Mouse (Mus musculus) ES-E14 (cell line): ENCODE results near the gene Plpp7. TPM values are rescaled to one million over a fixed set of nuclear protein-coding genes. Genes with fewer than 3 reads are reported as not detected.

ENCODE experiments used
- DNase-seq: peaks from one replicate; pipeline ENCODE4 v3.0.0-alpha.2; 2013; ENCODE audit warnings: low read depth, low spot score
- H3K27ac ChIP-seq: 2 replicates; pipeline ENCODE4 v1.5.1; 2012; ENCODE audit warnings: low read depth, mild to moderate bottlenecking, low read length, moderate library complexity, mixed read lengths; ENCODE audit not compliant: poor library complexity, insufficient read depth, severe bottlenecking
- H3K36me3 ChIP-seq: 2 replicates; pipeline ENCODE4 v1.6.1; 2012; ENCODE audit warnings: mild to moderate bottlenecking, low read length, moderate library complexity, mixed read lengths; ENCODE audit not compliant: control insufficient read depth, poor library complexity, insufficient read depth, severe bottlenecking
- H3K4me1 ChIP-seq, 2 experiments: fragments of 150-350 bp in 1 of 2; sonication (generic) in 1 of 2; 2 replicates each; pipeline ENCODE4 v1.6.1; 2012; ENCODE audit warnings: low read length in 2 of 2, mild to moderate bottlenecking in 1 of 2, mixed read lengths in 1 of 2; ENCODE audit not compliant: control insufficient read depth in 2 of 2, insufficient read depth in 2 of 2, poor library complexity in 1 of 2
- H3K4me3 ChIP-seq, 2 experiments: fragments of 150-350 bp in 1 of 2; sonication (generic) in 1 of 2; 2 replicates each; pipeline ENCODE4 v1.5.1; 2012; ENCODE audit warnings: low read length in 2 of 2, low read depth in 1 of 2, mild to moderate bottlenecking in 1 of 2, mixed read lengths in 1 of 2; ENCODE audit not compliant: insufficient read depth in 1 of 2, poor library complexity in 1 of 2, severe bottlenecking in 1 of 2
- H3K9ac ChIP-seq: 2 replicates; pipeline ENCODE4 v1.6.1; 2012; ENCODE audit warnings: low read depth, mild to moderate bottlenecking, low read length, mixed read lengths; ENCODE audit not compliant: poor library complexity, insufficient read depth, severe bottlenecking
- H3K9me3 ChIP-seq: fragments of 150-350 bp; sonication (generic); 2 replicates; pipeline ENCODE4 v1.6.1; 2012; ENCODE audit warnings: low read depth, mild to moderate bottlenecking, low read length; ENCODE audit not compliant: control insufficient read depth, insufficient read depth
- CHD2 ChIP-seq: IDR thresholded peaks from 2 replicates; pipeline ENCODE4 v1.6.1; 2014; ENCODE audit warnings: mild to moderate bottlenecking, low read depth, low read length, inconsistent platforms
- HCFC1 ChIP-seq: IDR thresholded peaks from 2 replicates; pipeline ENCODE4 v1.6.1; 2012; ENCODE audit warnings: low read length, inconsistent platforms, borderline replicate concordance; ENCODE audit not compliant: insufficient read depth
- MAFK ChIP-seq: IDR thresholded peaks from 2 replicates; pipeline ENCODE4 v1.6.1; 2014; ENCODE audit warnings: mild to moderate bottlenecking, low read depth, low read length, inconsistent platforms; ENCODE audit not compliant: insufficient read depth
- ZC3H11A ChIP-seq: IDR thresholded peaks from 2 replicates; pipeline ENCODE4 v1.6.1; 2012; ENCODE audit warnings: low read depth, mild to moderate bottlenecking, inconsistent platforms, low read length, borderline replicate concordance
- ZNF384 ChIP-seq: IDR thresholded peaks from 2 replicates; pipeline ENCODE4 v1.6.1; 2012; ENCODE audit warnings: low read depth, low read length, inconsistent platforms
- in situ Hi-C, 2 experiments: fragments of 600-800 bp; cut with MboI; formaldehyde crosslinking; loops; one replicate each; pipeline ENCODE4 v1.15.1; 2025; ENCODE audit warnings: low sequenced_read_pairs in 2 of 2, inconsistent platforms in 1 of 2; ENCODE audit not compliant: unreplicated experiment in 2 of 2
- total RNA-seq: library from RNA; depleted of rRNA; stranded (reverse); fragments of 300-350 nt; gene quantifications from 2 replicates; pipeline ENCODE4 v1.2.3, GENCODE M21; 2012

Plpp7 gene
- total RNA-seq, 1 experiment = 1.4 TPM

DNA sequence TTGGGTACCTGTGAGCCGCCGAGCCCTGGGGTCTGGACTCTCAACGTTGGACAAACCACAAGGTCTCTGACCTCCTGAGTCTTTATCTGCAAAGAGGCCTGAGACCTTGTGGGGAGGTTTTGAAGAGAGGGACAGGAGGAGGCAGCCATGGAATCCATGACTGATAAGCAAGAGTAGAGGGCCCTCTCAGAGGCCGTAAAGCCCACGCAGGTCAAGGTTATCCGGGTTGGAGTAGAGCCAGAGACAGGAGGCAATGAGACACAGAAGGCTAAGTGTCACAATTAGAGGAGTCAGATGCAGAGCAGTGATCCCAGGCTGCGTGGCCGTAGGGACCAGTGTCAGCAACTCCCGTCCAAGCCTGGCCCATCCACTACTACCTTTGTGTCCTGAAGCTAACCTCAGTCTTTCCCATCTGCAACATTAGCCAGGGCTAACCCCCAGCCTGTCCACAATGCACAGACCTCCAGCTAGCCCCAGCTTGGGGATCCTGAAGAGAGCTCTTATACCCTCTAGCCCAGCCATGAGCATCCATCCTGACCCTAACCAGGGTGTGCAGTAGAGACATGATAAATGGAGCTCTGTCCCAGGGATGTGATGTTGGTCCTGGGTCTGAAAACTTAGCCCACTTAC lies 36.0 kb downstream of the Plpp7 start:
- Histone ChIP-seq H3K9ac (no peak overlapping the region), H3K36me3 (no peaks in the 10 kb centered on the region), H3K27ac (no peak overlapping the region), H3K4me3 (no peak overlapping the region), H3K4me1 (peaks cover 0 to 5% of the 10 kb centered on the region in 2 experiments; a peak in 1 of 4 replicates), H3K9me3 (no peaks in the 10 kb centered on the region)
- in situ Hi-C loops = no loop called here
- no peak for TF ChIP-seq HCFC1
- DNase-seq = no peak

DNA sequence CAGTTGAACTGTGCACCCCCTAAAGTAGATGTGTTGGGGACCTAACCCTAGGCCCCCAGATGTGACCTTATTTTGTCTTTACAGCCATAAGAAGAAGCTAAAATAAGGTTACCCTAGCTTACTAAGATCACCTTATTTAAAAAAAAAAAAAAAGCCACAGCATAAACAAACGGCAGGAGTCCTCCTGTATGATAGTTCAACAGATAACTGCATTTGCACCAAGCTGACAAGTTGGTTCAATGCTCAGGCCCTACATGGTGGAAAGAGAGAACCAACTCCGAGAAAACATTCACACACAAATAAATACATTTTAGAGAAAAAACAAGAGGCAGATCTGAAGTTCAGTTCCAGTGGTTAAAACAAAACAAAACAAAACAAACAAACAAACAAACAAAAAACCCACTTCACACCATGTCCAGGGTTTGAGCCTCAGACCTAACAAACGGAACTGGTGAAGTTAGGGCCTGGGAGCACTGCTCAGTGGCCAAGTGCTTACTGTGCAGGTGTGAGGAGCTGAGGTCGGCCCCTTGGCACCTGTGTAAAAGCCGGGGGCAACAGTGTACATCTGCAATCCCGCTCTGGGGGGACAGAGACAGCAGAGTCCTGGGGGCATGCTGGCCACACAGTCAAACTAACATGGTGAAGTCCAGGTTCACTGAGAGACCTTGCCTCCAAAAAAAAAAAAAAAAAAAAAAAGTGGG lies 36.7 kb downstream of the Plpp7 start:
- H3K36me3 ChIP-seq = no peaks in the 10 kb centered on the region
- no peak overlapping the region for H3K4me3 ChIP-seq
- H3K4me1 ChIP-seq = peaks cover 0 to 5% of the 10 kb centered on the region in 2 experiments; a peak in 1 of 4 replicates
- H3K9me3 ChIP-seq = no peaks in the 10 kb centered on the region
- TF ChIP-seq CHD2 (no peak), ZNF384 (no peak)
- in situ Hi-C loops = no loop called here
- DNase-seq = no peak
- H3K27ac ChIP-seq = no peak overlapping the region; the same call in 1 of the 2 replicates
- H3K9ac ChIP-seq = no peak overlapping the region

DNA sequence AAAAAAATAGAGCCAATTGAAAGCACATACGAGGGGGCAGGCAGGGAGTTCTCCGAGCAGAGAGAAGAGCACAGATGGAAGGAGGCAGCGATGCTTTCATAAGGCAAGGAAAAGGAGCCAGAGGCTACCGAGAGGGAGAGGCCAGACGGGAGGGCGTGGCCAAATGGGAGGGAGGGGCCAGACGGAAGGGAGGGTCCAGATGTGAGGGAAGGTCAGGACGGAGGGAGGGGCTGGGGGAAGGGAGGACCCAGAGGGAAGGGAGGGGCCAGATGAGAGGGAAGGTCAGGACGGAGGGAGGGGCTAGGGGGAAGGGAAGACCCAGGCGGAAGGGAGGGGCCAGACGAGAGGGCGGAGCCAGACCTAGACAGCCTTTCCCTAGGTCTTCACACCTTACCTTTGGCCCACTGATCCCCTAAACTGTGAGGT lies 37.3 kb downstream of the Plpp7 start:
- peak; percentile 100 for DNase-seq
- no peak overlapping the region for H3K9ac ChIP-seq
- H3K27ac ChIP-seq = no peak overlapping the region; the same call in 1 of the 2 replicates
- in situ Hi-C loops = no loop called here
- H3K4me3 ChIP-seq = no peak overlapping the region
- H3K9me3 ChIP-seq = no peaks in the 10 kb centered on the region
- peaks cover 0 to 5% of the 10 kb centered on the region in 2 experiments; a peak in 1 of 4 replicates for H3K4me1 ChIP-seq
- no peak for TF ChIP-seq HCFC1
- TF ChIP-seq ZC3H11A = no peak
- no peak for TF ChIP-seq CHD2
- TF ChIP-seq MAFK = no peak
- TF ChIP-seq ZNF384 = peak; percentile 93
- no peaks in the 10 kb centered on the region for H3K36me3 ChIP-seq

DNA sequence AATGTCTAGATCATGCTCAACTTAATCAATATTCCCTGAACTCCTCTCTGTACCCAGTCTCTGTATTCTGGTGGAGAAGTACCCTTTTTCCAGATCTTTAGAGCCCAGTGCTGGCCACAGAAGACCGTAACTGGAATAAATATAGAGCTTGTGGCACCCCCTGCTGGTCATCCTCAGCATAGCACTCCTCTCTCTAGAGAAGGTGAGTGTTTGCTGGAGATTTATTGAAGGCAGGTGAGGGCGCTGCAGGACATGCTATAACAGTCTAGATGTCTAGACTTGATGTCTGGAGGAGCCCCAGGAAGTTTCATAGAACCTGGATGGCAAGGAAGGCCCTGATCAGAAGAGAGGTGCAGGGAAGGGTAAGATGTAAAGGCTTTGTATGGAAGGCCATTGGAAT lies 38.7 kb downstream of the Plpp7 start:
- Histone ChIP-seq H3K27ac (no peak overlapping the region), H3K4me3 (no peak overlapping the region), H3K9me3 (no peaks in the 10 kb centered on the region), H3K9ac (peak overlapping the region; percentile 34; the same call in 1 of the 2 replicates), H3K36me3 (no peaks in the 10 kb centered on the region), H3K4me1 (peaks cover 0 to 7% of the 10 kb centered on the region in 2 experiments; a peak in 2 of 4 replicates)
- peak; percentile 94 for DNase-seq
- TF ChIP-seq CHD2 (no peak), ZC3H11A (peak; percentile 58; the same call in 1 of the 2 replicates)
- in situ Hi-C loops = no loop called here
